Mouse (Mus musculus) hindbrain, embryonic 12.5 days (tissue): ENCODE measurements around the gene Nanos2. TPM values are rescaled to one million over a fixed set of nuclear protein-coding genes. Genes with fewer than 3 reads are reported as not detected.

Source experiments
- ATAC-seq: fragments of 200-750 bp; cut with Nextera tagmentation; 2 replicates; pipeline ENCODE4 v1.8.0; 2017; ENCODE audit warnings: moderate TSS enrichment; ENCODE audit not compliant: low FRiP score
- H3K27ac ChIP-seq: fragments of 300-500 bp; sonication (generic); 2 replicates; pipeline ENCODE4 v1.5.1; 2016; ENCODE audit warnings: mild to moderate bottlenecking
- H3K27me3 ChIP-seq: fragments of 300-500 bp; sonication (generic); 2 replicates; pipeline ENCODE4 v1.6.1; 2016; ENCODE audit warnings: mild to moderate bottlenecking
- H3K36me3 ChIP-seq: fragments of 300-500 bp; sonication (generic); 2 replicates; pipeline ENCODE4 v1.6.1; 2016; ENCODE audit warnings: mild to moderate bottlenecking
- H3K4me1 ChIP-seq: fragments of 300-500 bp; sonication (generic); 2 replicates; pipeline ENCODE4 v1.6.1; 2016
- H3K4me2 ChIP-seq: fragments of 300-500 bp; sonication (generic); replicated peaks from 2 replicates; pipeline ENCODE4 v1.6.1; 2016; ENCODE audit warnings: mild to moderate bottlenecking
- H3K4me3 ChIP-seq: fragments of 300-500 bp; sonication (generic); 2 replicates; pipeline ENCODE4 v1.5.1; 2016; ENCODE audit warnings: mild to moderate bottlenecking
- H3K9ac ChIP-seq: fragments of 300-500 bp; sonication (generic); 2 replicates; pipeline ENCODE4 v1.6.1; 2016; ENCODE audit warnings: mild to moderate bottlenecking, moderate library complexity
- H3K9me3 ChIP-seq: fragments of 300-500 bp; sonication (generic); replicated peaks from 2 replicates; pipeline ENCODE4 v1.6.1; 2016; ENCODE audit warnings: mild to moderate bottlenecking
- WGBS: fragments of 180-500 bp; shearing (Covaris S2); methylation state at CpG from one replicate; pipeline ENCODE4 v1.1.7; 2016; 5-methylcytosine and 5-hydroxymethylcytosine counted together
- polyA plus RNA-seq: library from polyadenylated mRNA; unstranded; fragments of >200 nt; fragmentation: Nextera tagmentation; extraction: Ambion mirVana; gene quantifications from 2 replicates; pipeline ENCODE4 v1.2.1, GENCODE M21; 2016

Nanos2 gene
- polyA plus RNA-seq, 1 experiment from 2014 or later = 0.37 TPM

GRCm38 (mm10) chr7:18962795-18963194, 24.4 kb upstream of the Nanos2 start:
- H3K36me3 ChIP-seq = no peaks in the 10 kb centered on the region
- peak overlapping the region; percentile 27 for H3K4me3 ChIP-seq
- 2% methylated on average over 20 of the region's 20 CpGs for WGBS
- H3K9me3 ChIP-seq = no peaks in the 10 kb centered on the region
- H3K9ac ChIP-seq = peak overlapping the region; percentile 54
- peak overlapping the region; percentile 52; the same call in 1 of the 2 replicates for H3K27ac ChIP-seq
- H3K4me1 ChIP-seq = peaks cover 64% of the 10 kb centered on the region
- peaks cover 28% of the 10 kb centered on the region for H3K27me3 ChIP-seq
- ATAC-seq = peak; percentile 27
- peak overlapping the region; percentile 51 for H3K4me2 ChIP-seq

DNA sequence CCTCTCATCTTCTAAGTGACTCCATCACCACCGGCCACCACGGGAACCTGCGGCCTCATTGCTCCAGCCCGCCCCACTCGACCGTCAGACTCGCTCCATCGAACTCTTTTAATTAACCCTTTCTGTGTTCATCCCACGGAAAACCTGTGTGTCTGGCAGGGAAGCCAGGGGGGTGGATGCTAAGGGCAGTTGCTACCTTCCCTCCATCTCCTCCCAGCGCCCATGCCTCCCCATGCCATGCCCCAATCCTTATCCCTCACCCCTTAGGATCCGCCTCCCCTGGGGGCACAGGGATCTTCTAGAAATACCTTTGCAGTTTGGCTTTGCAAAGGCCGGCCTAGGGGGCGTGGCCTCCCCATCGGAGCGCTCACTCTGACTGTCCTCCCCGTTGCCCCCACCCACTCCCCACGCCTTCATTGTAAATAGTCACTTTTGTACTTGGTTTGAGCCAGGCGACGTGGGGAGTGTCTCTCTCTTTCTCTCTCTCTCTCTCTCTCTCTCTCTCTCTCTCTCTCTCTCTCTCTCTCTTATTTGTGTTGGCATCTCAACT, 23.8 kb upstream of the Nanos2 start:
- H3K4me3 ChIP-seq = peak overlapping the region; percentile 27
- 2% methylated on average over 19 of the region's 19 CpGs for WGBS
- H3K27me3 ChIP-seq = peaks cover 28% of the 10 kb centered on the region
- H3K4me1 ChIP-seq = peaks cover 58% of the 10 kb centered on the region
- no peak overlapping the region for H3K9ac ChIP-seq
- H3K4me2 ChIP-seq = peak overlapping the region; percentile 51
- no peaks in the 10 kb centered on the region for H3K36me3 ChIP-seq
- H3K9me3 ChIP-seq = no peaks in the 10 kb centered on the region
- no peak overlapping the region for H3K27ac ChIP-seq
- ATAC-seq = 0 out of 2 replicates have a peak, but pooled peaks have one; percentile 3

- Histone ChIP-seq H3K36me3 (no peaks in the 10 kb centered on the region), H3K4me3 (no peak overlapping the region), H3K9ac (no peak overlapping the region), H3K4me2 (no peak overlapping the region), H3K27ac (no peak overlapping the region), H3K9me3 (no peaks in the 10 kb centered on the region), H3K27me3 (peaks cover 26% of the 10 kb centered on the region), H3K4me1 (peaks cover 45% of the 10 kb centered on the region)
- no peak for ATAC-seq
- 75% methylated on average over 5 of the region's 5 CpGs for WGBS
These were observed 21.9 kb upstream of the Nanos2 start for GRCm38 (mm10) chr7:18965312-18965711.

GRCm38 (mm10) chr7:18967603-18968002, 19.6 kb upstream of the Nanos2 start:
- Histone ChIP-seq H3K4me1 (peaks cover 22% of the 10 kb centered on the region), H3K27me3 (peaks cover 17% of the 10 kb centered on the region), H3K9ac (no peak overlapping the region), H3K4me3 (no peak overlapping the region), H3K9me3 (no peaks in the 10 kb centered on the region; the same call in 1 of the 2 replicates), H3K4me2 (no peak overlapping the region), H3K36me3 (no peaks in the 10 kb centered on the region), H3K27ac (no peak overlapping the region)
- WGBS = 6% methylated on average over 8 of the region's 8 CpGs
- ATAC-seq = peak; percentile 49

DNA sequence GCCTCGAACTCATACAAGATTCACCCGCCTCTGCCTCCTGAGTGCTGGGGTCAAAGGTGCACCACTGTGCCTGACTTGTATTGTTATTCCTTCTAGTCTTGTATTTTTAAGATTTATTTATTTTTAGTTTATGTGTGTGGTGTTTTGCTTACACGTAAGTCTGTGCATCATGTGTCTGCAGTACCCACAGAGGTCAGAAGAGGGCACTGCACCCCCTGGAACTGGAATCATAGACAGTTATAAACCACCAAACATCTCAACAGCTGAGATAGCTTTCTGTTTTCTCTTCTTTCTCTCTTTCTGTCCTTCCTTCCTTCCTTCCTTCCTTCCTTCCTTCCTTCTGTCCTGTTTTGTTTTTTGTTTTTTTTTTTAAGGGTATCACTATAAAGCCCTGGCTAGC, 16.2 kb upstream of the Nanos2 start:
- no peak overlapping the region for H3K4me3 ChIP-seq
- H3K27me3 ChIP-seq = no peaks in the 10 kb centered on the region
- H3K9me3 ChIP-seq = no peaks in the 10 kb centered on the region; the same call in 1 of the 2 replicates
- no peak overlapping the region for H3K4me2 ChIP-seq
- H3K36me3 ChIP-seq = no peaks in the 10 kb centered on the region
- no peak for ATAC-seq
- no peak overlapping the region for H3K27ac ChIP-seq
- H3K9ac ChIP-seq = no peak overlapping the region
- WGBS = 94% methylated on average over 3 of the region's 3 CpGs
- H3K4me1 ChIP-seq = no peaks in the 10 kb centered on the region

DNA sequence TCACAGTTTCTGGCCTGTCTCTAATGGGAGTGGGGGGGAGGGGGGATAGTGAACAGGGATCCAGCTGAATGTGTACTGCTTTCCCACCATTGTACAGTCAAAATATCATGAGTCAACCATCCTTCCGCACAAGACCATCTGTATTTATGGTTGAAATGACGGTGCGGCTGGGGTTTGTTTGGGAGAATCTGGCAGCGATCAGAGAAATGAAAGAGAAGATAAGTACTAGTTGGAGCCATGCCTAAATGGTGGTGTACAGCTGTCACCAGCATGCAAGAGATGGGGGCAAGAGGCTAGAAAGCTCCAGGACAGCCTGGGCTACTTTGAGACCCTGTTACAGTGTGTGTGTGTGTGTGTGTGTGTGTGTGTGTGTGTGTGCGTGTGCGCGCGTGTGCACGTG, 8.8 kb upstream of the Nanos2 start:
- WGBS = 86% methylated on average over 9 of the region's 9 CpGs
- no peak overlapping the region for H3K27ac ChIP-seq
- H3K9ac ChIP-seq = no peak overlapping the region
- no peaks in the 10 kb centered on the region for H3K9me3 ChIP-seq
- no peak overlapping the region for H3K4me2 ChIP-seq
- H3K4me1 ChIP-seq = no peaks in the 10 kb centered on the region
- no peaks in the 10 kb centered on the region for H3K36me3 ChIP-seq
- H3K27me3 ChIP-seq = no peaks in the 10 kb centered on the region
- no peak for ATAC-seq
- no peak overlapping the region for H3K4me3 ChIP-seq

- WGBS = 78% methylated on average over 2 of the region's 2 CpGs
- Histone ChIP-seq H3K4me1 (peaks cover 9% of the 10 kb centered on the region), H3K9me3 (no peaks in the 10 kb centered on the region), H3K27me3 (peaks cover 3% of the 10 kb centered on the region), H3K27ac (no peak overlapping the region), H3K36me3 (no peaks in the 10 kb centered on the region), H3K9ac (no peak overlapping the region), H3K4me2 (no peak overlapping the region), H3K4me3 (no peak overlapping the region)
- ATAC-seq = no peak
These were observed 697 bp upstream of the Nanos2 start for GRCm38 (mm10) chr7:18986503-18986902.

- Histone ChIP-seq H3K9me3 (no peaks in the 10 kb centered on the region), H3K4me3 (no peak overlapping the region), H3K27ac (no peak overlapping the region), H3K36me3 (no peaks in the 10 kb centered on the region), H3K9ac (no peak overlapping the region), H3K27me3 (peaks cover 14% of the 10 kb centered on the region), H3K4me2 (no peak overlapping the region), H3K4me1 (peaks cover 22% of the 10 kb centered on the region)
- 73% methylated on average over 13 of the region's 13 CpGs for WGBS
- ATAC-seq = no peak
These were observed 547 bp downstream of the Nanos2 start for GRCm38 (mm10) chr7:18987747-18988146.

- Histone ChIP-seq H3K27ac (no peak overlapping the region), H3K4me2 (no peak overlapping the region), H3K4me1 (peaks cover 23% of the 10 kb centered on the region), H3K36me3 (no peaks in the 10 kb centered on the region), H3K4me3 (no peak overlapping the region), H3K9me3 (no peaks in the 10 kb centered on the region), H3K9ac (no peak overlapping the region), H3K27me3 (peaks cover 22% of the 10 kb centered on the region)
- ATAC-seq = no peak
- WGBS = 70% methylated on average over 6 of the region's 6 CpGs
These were observed 1.6 kb downstream of the Nanos2 start for GRCm38 (mm10) chr7:18988780-18989179.

DNA sequence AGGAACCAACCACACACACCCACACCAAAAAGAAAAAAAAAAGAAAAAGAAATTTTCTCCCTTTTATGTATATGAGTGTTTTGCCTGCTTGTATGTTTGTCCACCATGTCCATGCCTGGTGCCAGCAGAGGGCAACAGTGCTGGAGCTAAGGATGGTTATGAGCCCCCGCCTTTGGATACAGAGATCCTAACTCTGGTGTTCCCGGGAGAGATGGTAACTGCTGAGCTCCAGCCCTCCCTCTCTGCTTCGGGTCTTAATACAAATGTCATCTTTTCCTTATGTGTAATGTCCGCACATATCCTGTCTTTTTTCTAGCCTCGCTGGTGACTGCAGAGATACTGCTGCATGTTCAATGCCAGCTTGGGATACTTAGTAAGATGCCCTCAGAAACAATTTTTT, 2.8 kb downstream of the Nanos2 start:
- H3K9ac ChIP-seq = peak overlapping the region; percentile 71
- H3K27ac ChIP-seq = peak overlapping the region; percentile 92
- no peaks in the 10 kb centered on the region for H3K9me3 ChIP-seq
- H3K4me3 ChIP-seq = peak overlapping the region; percentile 52
- no peaks in the 10 kb centered on the region for H3K36me3 ChIP-seq
- H3K27me3 ChIP-seq = peaks cover 22% of the 10 kb centered on the region
- no peak for ATAC-seq
- H3K4me2 ChIP-seq = peak overlapping the region; percentile 83
- H3K4me1 ChIP-seq = peaks cover 23% of the 10 kb centered on the region
- WGBS = 9% methylated on average over 5 of the region's 5 CpGs

GRCm38 (mm10) chr7:18990601-18991295, 3.5 kb downstream of the Nanos2 start, which contains the start of gene Mypop:
Mypop (plus strand) TSS chr7:18991245.
- H3K4me3 ChIP-seq = peak within 1 kb of the TSS; percentile 52
- no peaks in the 10 kb centered on the region for H3K36me3 ChIP-seq
- under 1% methylated on average over 37 of the region's 37 CpGs for WGBS
- peak within 1 kb of the TSS; percentile 83 for H3K4me2 ChIP-seq
- ATAC-seq = peak; percentile 95
- H3K27ac ChIP-seq = peak within 1 kb of the TSS; percentile 92
- no peaks in the 10 kb centered on the region for H3K9me3 ChIP-seq
- peaks cover 23% of the 10 kb centered on the region for H3K4me1 ChIP-seq
- peaks cover 22% of the 10 kb centered on the region for H3K27me3 ChIP-seq
- H3K9ac ChIP-seq = peak within 1 kb of the TSS; percentile 71

GRCm38 (mm10) chr7:18991660-18992293, 4.6 kb downstream of the Nanos2 start:
- peak overlapping the region; percentile 70; the same call in 1 of the 2 replicates for H3K27ac ChIP-seq
- H3K9me3 ChIP-seq = no peaks in the 10 kb centered on the region
- peak; percentile 21 for ATAC-seq
- 1% methylated on average over 59 of the region's 59 CpGs for WGBS
- H3K4me2 ChIP-seq = peak overlapping the region; percentile 83
- H3K4me1 ChIP-seq = peaks cover 23% of the 10 kb centered on the region
- peaks cover 22% of the 10 kb centered on the region for H3K27me3 ChIP-seq
- peak overlapping the region; percentile 71 for H3K9ac ChIP-seq
- peak overlapping the region; percentile 52 for H3K4me3 ChIP-seq
- peaks cover 7% of the 10 kb centered on the region for H3K36me3 ChIP-seq
